Mouse (Mus musculus): ENCODE data around the gene Cmss1.

The Cmss1 gene

DNA sequence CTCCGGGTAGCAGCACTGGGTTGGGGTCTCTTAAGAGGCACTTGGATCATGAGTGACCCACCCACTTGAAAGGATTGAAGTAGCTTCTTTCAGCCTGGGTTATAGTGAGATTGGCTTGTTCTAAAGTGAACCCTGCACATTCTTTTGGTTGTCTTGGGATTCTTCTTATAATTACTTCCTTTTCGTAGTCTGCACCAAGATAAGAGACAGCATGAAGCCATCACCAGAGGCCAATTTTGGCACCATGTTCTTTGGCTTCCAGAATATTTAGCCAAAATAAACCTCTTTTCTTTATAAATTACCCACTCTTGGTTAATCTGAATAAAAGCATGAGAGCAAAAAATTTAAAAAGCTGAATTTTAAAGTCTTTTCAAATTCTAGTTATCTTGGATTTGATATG, 136.8 kb downstream of the Cmss1 start:
- no peak for DNase-seq

- no peak for DNase-seq
These were observed 137.4 kb downstream of the Cmss1 start for GRCm38 (mm10) chr16:57469301-57469700.

- no peak for DNase-seq
These were observed 141.2 kb downstream of the Cmss1 start for GRCm38 (mm10) chr16:57465386-57465913.

DNA sequence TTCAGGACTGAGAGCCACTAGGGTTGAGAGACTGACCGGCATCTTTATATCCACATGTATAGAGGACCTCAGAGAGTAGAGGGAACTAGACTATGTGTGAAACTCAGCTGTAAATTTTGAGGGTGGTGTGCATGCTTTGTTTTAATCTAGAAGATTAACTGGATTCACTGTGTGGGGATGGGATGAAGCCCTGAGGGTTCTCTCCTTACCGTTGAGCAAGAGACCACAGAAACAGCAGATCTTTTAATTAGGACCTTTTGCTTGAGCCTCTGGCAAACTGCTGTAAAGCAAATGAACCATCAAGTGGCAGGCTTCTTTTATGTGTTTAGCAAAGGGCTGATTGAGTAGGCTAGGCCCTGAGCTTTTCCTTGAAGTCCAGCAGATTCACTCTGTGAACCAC, 150.7 kb downstream of the Cmss1 start:
- DNase-seq: no peak

DNA sequence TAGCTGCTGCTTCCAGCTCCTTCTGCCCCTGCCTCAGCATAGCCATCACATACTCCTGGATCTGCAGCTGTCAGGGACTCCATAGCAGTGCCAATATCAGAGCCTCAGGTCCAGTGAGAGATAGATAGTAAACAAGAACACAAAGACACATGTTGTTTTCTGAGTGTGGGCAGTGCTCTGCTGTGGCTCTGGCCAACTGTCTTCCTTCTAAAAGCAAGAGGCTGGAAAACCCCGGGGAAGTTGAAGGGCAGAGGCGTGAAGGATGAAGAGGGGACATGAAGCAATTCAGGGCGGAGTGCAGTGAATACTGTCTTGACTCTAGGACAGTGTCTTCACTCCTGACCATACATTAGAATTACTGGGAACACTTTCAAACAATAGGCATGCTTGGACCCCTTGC, 151.1 kb downstream of the Cmss1 start:
- no peak for DNase-seq

GRCm38 (mm10) chr16:57454106-57454763, 152.4 kb downstream of the Cmss1 start:
- no peak for DNase-seq

- DNase-seq: no peak
These were observed 153.7 kb downstream of the Cmss1 start for GRCm38 (mm10) chr16:57453009-57453408.

- peak; percentile 36 for DNase-seq
These were observed 161.3 kb downstream of the Cmss1 start for GRCm38 (mm10) chr16:57445096-57446094.

DNA sequence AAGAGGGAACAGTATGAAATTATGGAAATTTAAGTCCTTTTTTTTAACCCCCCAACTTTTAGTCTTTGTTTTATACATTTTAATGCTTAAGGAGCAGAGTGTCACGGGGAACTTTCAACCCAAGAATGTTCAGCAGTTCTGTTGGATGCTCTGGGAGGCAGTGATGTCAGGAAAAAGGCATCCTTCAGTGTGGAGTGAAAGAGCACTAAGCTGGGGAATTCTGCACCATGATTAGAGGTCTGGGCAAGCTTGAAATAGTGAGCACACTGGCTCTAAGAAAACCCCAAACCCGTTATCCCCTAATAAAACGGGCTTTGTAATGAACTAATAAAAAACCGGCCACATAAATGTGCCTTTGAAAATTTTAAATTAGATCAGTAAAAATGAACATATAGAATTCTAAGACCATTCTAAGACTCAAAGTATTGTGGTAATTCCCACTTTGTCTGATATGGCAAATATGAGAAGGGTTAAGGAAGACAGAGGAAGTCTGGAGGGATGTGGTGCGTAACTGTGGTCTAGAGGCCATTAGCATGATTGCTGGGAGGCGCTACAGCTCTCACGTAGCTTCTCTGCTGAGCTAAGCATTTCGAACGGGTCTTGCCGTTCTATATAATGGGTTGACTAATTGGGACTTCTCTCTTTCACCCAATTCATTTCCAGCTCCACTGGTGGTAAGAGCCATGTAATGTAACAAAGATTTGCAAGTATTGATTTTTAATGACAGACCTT, 165.8 kb downstream of the Cmss1 start:
- no peak for DNase-seq

GRCm38 (mm10) chr16:57439206-57439605, 167.5 kb downstream of the Cmss1 start:
- DNase-seq: no peak

- no peak for DNase-seq
These were observed 168.4 kb downstream of the Cmss1 start for GRCm38 (mm10) chr16:57438288-57438685.

- peak; percentile 37 for DNase-seq
These were observed 169.0 kb downstream of the Cmss1 start for GRCm38 (mm10) chr16:57437523-57438287.

GRCm38 (mm10) chr16:57434640-57435039, 172.0 kb downstream of the Cmss1 start:
- no peak for DNase-seq

- DNase-seq: no peak
These were observed 173.0 kb downstream of the Cmss1 start for GRCm38 (mm10) chr16:57433671-57434070.

GRCm38 (mm10) chr16:57433173-57433572, 173.5 kb downstream of the Cmss1 start:
- no peak for DNase-seq

DNA sequence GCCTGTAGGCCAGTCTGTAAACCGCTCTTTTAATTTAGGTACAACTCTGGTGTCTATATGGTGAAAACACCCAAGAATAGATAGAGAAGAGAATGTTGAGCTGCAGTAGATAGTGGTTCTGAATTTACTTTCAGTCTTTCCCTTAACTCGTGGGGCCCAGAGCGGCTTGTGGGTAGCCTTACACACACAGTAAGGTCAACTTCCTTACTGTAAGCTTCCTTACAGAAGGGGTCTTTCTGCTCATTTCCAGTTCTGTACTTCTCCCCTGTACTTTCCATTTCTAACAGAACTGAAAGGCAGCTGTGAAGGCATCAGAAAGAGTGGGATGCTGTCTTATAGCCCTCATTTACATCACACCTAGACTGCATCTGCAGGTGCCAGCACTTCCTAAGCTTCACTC, 175.4 kb downstream of the Cmss1 start:
- no peak for DNase-seq

DNA sequence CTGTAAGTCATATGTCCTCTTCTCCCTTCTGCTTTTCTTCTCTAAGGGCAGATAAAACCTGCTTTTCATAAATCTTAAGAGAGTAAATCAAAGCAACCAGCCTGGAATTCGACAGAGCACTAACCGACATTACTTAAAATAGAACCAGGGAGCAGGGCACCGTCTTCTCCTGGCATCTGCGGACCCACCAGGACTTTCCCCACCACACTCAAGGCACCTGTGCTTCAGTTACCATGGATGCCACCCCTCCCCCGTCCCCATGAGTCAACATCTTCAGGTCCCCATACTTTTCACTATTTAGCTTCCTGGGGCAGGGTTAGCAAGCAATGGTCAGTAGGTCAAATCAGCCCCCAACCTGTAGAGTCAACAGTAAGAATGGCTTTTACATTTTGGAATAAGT, 177.7 kb downstream of the Cmss1 start:
- no peak for DNase-seq

DNA sequence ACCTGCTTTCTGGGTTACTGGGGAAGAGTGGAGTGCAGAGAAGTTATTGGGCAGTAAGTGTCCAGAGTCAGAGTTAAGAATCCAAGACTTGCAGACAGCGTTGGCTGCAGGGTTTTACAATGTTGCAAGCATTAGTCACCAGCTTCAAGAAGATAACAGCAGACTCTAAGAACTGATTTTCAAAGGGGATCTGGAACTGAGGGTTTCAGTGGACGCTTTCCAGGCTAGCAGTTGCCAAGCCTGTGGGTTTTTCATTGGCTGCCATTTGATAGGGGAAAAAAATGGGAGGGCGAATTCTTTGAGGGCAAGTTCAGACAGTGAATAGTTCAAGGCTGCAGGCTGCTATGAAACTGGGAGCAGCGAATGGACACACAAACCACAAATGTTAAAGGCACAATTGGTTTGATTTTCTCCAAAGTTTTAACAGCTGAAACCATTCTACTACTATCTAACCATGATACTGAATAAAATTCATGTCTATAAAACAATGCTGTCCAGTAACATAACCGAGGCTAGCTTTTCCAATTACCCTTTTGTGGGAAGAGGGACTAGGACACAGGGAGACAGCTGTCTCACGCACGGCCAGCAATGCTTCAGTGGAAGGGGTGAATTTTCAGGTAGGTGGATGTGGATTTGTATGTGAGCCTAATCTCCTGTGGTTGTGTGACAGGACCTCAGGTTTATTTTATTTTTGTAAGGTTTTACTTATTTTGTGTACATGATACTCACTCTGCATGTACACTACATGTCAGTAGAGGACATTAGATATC, 179.0 kb downstream of the Cmss1 start:
- DNase-seq: no peak

DNA sequence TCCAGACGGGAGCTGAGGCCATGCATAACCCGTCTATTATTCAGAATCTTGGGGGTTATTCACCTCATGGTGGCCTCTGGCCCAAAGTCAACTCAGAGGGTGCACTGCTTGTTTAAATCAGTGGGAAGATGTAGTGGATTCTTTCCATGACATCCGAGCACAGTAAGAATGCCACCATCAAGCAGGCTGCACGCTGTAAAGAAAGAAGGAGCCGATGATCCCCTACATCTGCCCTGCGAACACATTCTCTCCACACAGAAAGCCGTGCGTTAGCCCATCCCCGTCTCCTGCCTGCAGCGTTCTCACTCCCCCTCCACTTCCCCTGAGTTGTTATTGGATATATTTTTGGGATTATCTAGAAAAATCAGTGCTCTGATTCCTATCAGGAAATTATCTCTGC, 180.0 kb downstream of the Cmss1 start:
- DNase-seq: no peak

- no peak for DNase-seq
These were observed 183.5 kb downstream of the Cmss1 start for GRCm38 (mm10) chr16:57423001-57423800.
